Mouse (Mus musculus) ES-E14 (cell line): ENCODE results near the gene Hamp2. TPM values are rescaled to one million over a fixed set of nuclear protein-coding genes. Genes with fewer than 3 reads are reported as not detected.

ENCODE experiments used
- DNase-seq: peaks from one replicate; pipeline ENCODE4 v3.0.0-alpha.2; 2013; ENCODE audit warnings: low read depth, low spot score
- H3K27ac ChIP-seq: 2 replicates; pipeline ENCODE4 v1.5.1; 2012; ENCODE audit warnings: low read depth, mild to moderate bottlenecking, low read length, moderate library complexity, mixed read lengths; ENCODE audit not compliant: poor library complexity, insufficient read depth, severe bottlenecking
- H3K36me3 ChIP-seq: 2 replicates; pipeline ENCODE4 v1.6.1; 2012; ENCODE audit warnings: mild to moderate bottlenecking, low read length, moderate library complexity, mixed read lengths; ENCODE audit not compliant: control insufficient read depth, poor library complexity, insufficient read depth, severe bottlenecking
- H3K4me1 ChIP-seq, 2 experiments: fragments of 150-350 bp in 1 of 2; sonication (generic) in 1 of 2; 2 replicates each; pipeline ENCODE4 v1.6.1; 2012; ENCODE audit warnings: low read length in 2 of 2, mild to moderate bottlenecking in 1 of 2, mixed read lengths in 1 of 2; ENCODE audit not compliant: control insufficient read depth in 2 of 2, insufficient read depth in 2 of 2, poor library complexity in 1 of 2
- H3K4me3 ChIP-seq, 2 experiments: fragments of 150-350 bp in 1 of 2; sonication (generic) in 1 of 2; 2 replicates each; pipeline ENCODE4 v1.5.1; 2012; ENCODE audit warnings: low read length in 2 of 2, low read depth in 1 of 2, mild to moderate bottlenecking in 1 of 2, mixed read lengths in 1 of 2; ENCODE audit not compliant: insufficient read depth in 1 of 2, poor library complexity in 1 of 2, severe bottlenecking in 1 of 2
- H3K9ac ChIP-seq: 2 replicates; pipeline ENCODE4 v1.6.1; 2012; ENCODE audit warnings: low read depth, mild to moderate bottlenecking, low read length, mixed read lengths; ENCODE audit not compliant: poor library complexity, insufficient read depth, severe bottlenecking
- H3K9me3 ChIP-seq: fragments of 150-350 bp; sonication (generic); 2 replicates; pipeline ENCODE4 v1.6.1; 2012; ENCODE audit warnings: low read depth, mild to moderate bottlenecking, low read length; ENCODE audit not compliant: control insufficient read depth, insufficient read depth
- CHD2 ChIP-seq: IDR thresholded peaks from 2 replicates; pipeline ENCODE4 v1.6.1; 2014; ENCODE audit warnings: mild to moderate bottlenecking, low read depth, low read length, inconsistent platforms
- HCFC1 ChIP-seq: IDR thresholded peaks from 2 replicates; pipeline ENCODE4 v1.6.1; 2012; ENCODE audit warnings: low read length, inconsistent platforms, borderline replicate concordance; ENCODE audit not compliant: insufficient read depth
- MAFK ChIP-seq: IDR thresholded peaks from 2 replicates; pipeline ENCODE4 v1.6.1; 2014; ENCODE audit warnings: mild to moderate bottlenecking, low read depth, low read length, inconsistent platforms; ENCODE audit not compliant: insufficient read depth
- ZC3H11A ChIP-seq: IDR thresholded peaks from 2 replicates; pipeline ENCODE4 v1.6.1; 2012; ENCODE audit warnings: low read depth, mild to moderate bottlenecking, inconsistent platforms, low read length, borderline replicate concordance
- ZNF384 ChIP-seq: IDR thresholded peaks from 2 replicates; pipeline ENCODE4 v1.6.1; 2012; ENCODE audit warnings: low read depth, low read length, inconsistent platforms
- in situ Hi-C, 2 experiments: fragments of 600-800 bp; cut with MboI; formaldehyde crosslinking; loops; one replicate each; pipeline ENCODE4 v1.15.1; 2025; ENCODE audit warnings: low sequenced_read_pairs in 2 of 2, inconsistent platforms in 1 of 2; ENCODE audit not compliant: unreplicated experiment in 2 of 2
- total RNA-seq: library from RNA; depleted of rRNA; stranded (reverse); fragments of 300-350 nt; gene quantifications from 2 replicates; pipeline ENCODE4 v1.2.3, GENCODE M21; 2012

Gene Hamp2
- total RNA-seq, 1 experiment, result not detected

DNA sequence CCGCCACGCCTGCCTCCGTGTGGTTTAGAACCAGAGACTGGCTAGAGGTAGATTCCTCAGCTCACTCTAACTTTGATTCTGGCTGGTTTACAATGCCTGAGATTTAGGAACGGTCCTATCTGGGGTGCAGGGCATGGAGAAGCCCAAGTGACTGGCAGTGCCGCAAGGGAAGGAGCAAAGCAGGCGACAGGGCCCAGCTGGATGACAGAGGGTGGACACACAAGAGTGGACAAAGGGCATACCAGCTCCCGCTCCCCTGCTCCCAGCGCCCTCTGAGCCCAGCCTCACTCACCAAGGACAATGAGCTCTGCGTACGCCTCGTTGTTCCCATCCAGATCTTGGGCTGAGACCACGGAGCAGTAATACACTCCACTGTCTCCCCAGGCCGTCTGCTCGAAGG, 41.2 kb upstream of the Hamp2 start:
- TF ChIP-seq CHD2 (no peak), MAFK (no peak), HCFC1 (no peak), ZNF384 (no peak), ZC3H11A (no peak)
- no peak for DNase-seq
- H3K36me3 ChIP-seq, result peaks cover 28% of the 10 kb centered on the region; the same call in 1 of the 2 replicates
- in situ Hi-C loops, result no loop called here
- no peak overlapping the region for H3K27ac ChIP-seq
- H3K9me3 ChIP-seq, result no peaks in the 10 kb centered on the region
- H3K4me1 ChIP-seq, result peaks cover 0 to 2% of the 10 kb centered on the region in 2 experiments; a peak in 1 of 4 replicates
- no peak overlapping the region for H3K4me3 ChIP-seq
- no peak overlapping the region for H3K9ac ChIP-seq

DNA sequence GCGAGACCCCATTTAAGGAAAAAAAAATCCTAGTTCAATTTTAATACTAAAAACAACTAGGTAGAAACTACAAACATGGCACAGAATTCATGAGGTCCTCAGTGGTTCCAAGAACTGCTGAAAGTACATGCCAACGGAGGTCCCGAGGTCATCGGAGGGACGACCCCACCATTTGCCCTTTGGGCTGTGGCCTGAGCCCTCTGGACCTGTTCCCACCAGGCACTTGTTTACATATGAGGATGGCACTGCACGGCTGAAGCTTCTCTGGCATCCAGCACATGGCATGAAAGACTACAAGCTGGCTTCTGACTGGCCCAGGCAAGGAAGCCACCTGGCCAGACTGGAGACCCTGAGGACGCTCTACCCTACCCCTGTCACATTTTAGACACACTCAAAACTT, 39.9 kb upstream of the Hamp2 start:
- in situ Hi-C loops, result no loop called here
- Histone ChIP-seq H3K9me3 (no peaks in the 10 kb centered on the region), H3K36me3 (peaks cover 30% of the 10 kb centered on the region), H3K4me3 (no peak overlapping the region), H3K4me1 (peaks cover 0 to 5% of the 10 kb centered on the region in 2 experiments; a peak in 1 of 4 replicates), H3K27ac (no peak overlapping the region), H3K9ac (no peak overlapping the region)
- DNase-seq, result no peak
- TF ChIP-seq MAFK (no peak), ZNF384 (no peak), HCFC1 (no peak), ZC3H11A (no peak), CHD2 (no peak)

DNA sequence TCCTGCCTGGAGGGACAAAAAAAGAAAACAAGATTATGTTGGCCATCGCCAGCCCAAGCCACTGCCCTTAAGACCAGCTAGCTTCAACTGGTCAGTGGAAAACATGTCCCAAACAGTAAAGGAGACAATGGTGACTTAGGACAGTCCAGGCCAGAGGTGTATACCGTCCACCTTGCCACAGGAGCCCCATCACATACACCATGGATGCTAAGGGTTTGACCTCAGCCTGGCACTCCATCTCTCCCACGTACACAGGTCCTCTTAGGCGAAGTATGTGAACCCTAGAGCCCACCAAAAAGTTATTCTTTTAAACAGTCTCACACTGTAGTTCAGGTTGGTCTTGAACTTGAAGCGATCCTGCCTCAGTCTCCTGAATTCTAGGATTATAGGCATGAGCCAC, 38.4 kb upstream of the Hamp2 start:
- in situ Hi-C loops, result no loop called here
- H3K27ac ChIP-seq, result no peak overlapping the region
- H3K9me3 ChIP-seq, result no peaks in the 10 kb centered on the region
- H3K9ac ChIP-seq, result no peak overlapping the region
- H3K36me3 ChIP-seq, result peaks cover 35% of the 10 kb centered on the region
- DNase-seq, result no peak
- no peak overlapping the region for H3K4me3 ChIP-seq
- H3K4me1 ChIP-seq, result peaks cover 2 to 14% of the 10 kb centered on the region in 2 experiments; a peak in 2 of 4 replicates
- TF ChIP-seq MAFK, result no peak
- TF ChIP-seq CHD2, result no peak
- TF ChIP-seq ZC3H11A, result no peak
- no peak for TF ChIP-seq ZNF384
- TF ChIP-seq HCFC1, result no peak

DNA sequence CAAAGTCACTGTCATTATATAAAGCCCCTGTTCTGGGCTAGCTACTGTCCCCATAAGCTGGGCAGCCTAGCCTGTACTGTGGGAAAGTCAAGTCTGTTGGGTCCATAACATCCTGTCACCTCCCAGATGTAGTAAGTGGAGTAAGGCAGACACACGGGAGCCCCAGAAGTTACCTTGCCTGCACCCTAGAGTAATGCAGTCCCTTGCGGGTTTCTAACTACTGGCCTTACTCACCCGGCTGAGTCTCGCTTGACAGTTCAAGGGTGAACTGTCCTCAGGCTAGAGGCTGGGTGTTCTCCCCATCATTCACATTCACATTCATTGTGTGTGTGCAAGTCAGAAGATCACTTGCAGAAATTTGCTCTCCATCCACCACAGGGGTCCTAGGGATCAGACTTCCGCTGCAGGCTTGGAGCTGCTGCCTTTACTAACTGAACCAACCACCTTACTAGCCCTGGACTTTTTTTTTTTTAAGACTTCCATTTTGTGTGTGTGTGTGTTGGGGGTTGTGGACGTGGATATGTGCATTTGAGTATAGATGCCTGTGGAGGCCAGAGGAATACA, 35.4 kb upstream of the Hamp2 start:
- in situ Hi-C loops, result no loop called here
- TF ChIP-seq MAFK (no peak), HCFC1 (no peak), ZC3H11A (no peak), CHD2 (no peak), ZNF384 (no peak)
- Histone ChIP-seq H3K36me3 (peaks cover 33% of the 10 kb centered on the region), H3K27ac (no peak overlapping the region), H3K4me3 (no peak overlapping the region), H3K9ac (no peak overlapping the region), H3K9me3 (no peaks in the 10 kb centered on the region), H3K4me1 (peaks cover 2 to 15% of the 10 kb centered on the region in 2 experiments; a peak in 2 of 4 replicates)
- no peak for DNase-seq

DNA sequence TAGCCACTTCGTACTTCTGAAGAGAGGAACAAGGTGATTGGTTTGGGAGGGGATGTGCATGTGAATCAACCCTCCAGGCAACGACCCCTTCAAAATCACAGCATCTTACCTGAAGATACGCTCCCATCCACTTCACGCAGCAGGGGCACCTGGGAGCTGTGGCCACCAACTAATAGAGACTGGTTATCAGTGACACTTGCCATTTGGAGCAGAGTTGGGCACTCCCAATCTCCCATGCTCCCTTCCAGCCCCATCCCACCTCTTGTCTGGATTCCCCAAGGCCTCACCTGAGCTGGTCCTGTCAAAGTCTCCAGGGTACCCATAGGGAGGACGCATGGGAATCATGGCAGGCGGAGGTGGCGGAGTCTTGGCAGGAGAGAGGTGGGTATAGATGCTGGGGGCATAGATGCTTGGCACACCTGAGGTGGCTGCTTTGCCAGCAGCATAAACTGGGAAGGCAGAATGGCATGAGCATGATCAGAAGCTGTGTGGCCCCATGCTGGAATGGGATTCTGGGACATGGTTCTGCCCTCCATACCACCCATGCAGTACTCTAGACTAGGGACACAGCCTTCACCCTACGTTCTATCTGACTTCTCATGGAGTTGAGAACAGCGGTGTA, 34.5 kb upstream of the Hamp2 start:
- no peak overlapping the region for H3K27ac ChIP-seq
- DNase-seq, result no peak
- peaks cover 2 to 16% of the 10 kb centered on the region in 2 experiments; a peak in 2 of 4 replicates for H3K4me1 ChIP-seq
- TF ChIP-seq ZC3H11A (no peak), ZNF384 (no peak), CHD2 (no peak), MAFK (no peak), HCFC1 (no peak)
- no peak overlapping the region for H3K4me3 ChIP-seq
- peaks cover 37% of the 10 kb centered on the region for H3K36me3 ChIP-seq
- in situ Hi-C loops, result no loop called here
- H3K9ac ChIP-seq, result no peak overlapping the region
- H3K9me3 ChIP-seq, result no peaks in the 10 kb centered on the region
